Mouse (Mus musculus): ENCODE measurements around the gene 4933430I17Rik. TPM values are rescaled to one million over a fixed set of nuclear protein-coding genes. Genes with fewer than 3 reads are reported as not detected.

The 4933430I17Rik gene
- total and polyA plus RNA-seq, 3 experiments = 0.30 to 1.8 (median 0.52) TPM

DNA sequence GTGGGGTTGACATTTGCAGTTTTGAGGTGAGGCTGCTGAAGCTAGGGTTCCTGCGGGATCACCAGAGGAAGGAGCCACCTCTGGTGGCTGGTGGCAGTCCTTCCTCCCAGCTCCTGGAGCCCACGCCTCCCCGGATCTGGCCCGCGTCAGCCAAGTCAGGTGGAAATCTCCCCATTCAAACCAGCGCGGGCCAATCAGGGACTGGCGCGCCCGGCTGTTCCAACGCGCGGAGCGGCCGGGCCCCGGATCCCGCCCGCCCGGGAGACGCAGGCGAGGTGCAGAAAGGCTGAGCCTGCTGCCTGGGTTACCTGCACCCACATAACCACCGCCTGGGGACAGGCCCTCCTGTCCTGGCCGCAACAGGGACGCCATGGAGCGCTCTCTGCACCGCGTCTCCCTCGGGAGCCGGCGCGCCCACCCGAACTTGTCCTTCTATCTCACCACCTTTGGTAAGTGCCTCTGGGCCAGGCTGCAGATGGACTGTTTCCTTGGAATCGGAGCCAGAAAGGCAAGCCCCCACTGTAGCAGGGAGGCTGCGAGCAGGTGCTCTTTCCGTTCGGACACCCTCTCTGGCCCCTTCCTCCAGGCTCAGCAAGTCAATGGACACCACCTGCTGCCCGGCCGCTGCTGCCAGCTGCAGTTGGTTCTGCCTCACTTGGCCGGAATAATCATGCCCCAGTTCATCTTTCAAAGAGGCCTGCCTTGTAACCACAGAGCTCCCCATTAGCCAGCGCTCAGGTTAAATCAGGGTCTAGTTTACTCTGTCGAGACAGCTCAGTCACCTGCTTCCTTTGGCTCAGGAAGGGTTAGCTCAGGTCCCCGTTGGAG, 58.3 kb downstream of the 4933430I17Rik start:
- dilution Hi-C loops (cut with MboI; ENCODE audit: extremely low pct_ligation_motif_present, extremely low pct_unique_long_range_greater_than_20kb, low sequenced_read_pairs) (no loop called here), in situ Hi-C loops (cut with MboI; ENCODE audit: low pct_ligation_motif_present, low pct_unique_long_range_greater_than_20kb, low sequenced_read_pairs) (no loop called here)
- no peaks in the 10 kb centered on the region for H3K79me2 ChIP-seq (replicated peaks; ENCODE audit: control insufficient read depth, extremely low read depth, insufficient read depth, poor library complexity, severe bottlenecking)
- H3K4me2 ChIP-seq (ENCODE audit: insufficient read depth, low read depth, poor library complexity, severe bottlenecking) = no peak overlapping the region
- no peak overlapping the region for H3K4me3 ChIP-seq (replicated peaks in 1 of 3; ENCODE audit: low read depth in 2 of 3, low read length in 2 of 3, poor library complexity in 1 of 3)
- no peaks in the 10 kb centered on the region for H3K36me3 ChIP-seq (replicated peaks in 1 of 2; ENCODE audit: control insufficient read depth in 1 of 2, insufficient read depth in 1 of 2, low read length in 1 of 2)
- DNase-seq (ENCODE audit: extremely low read depth) = no peak
- TF ChIP-seq BHLHE40 (IDR thresholded peaks at IDR 0.05; ENCODE audit: low read depth, low read length) = no peak
- no peak overlapping the region for H3K9ac ChIP-seq (ENCODE audit: insufficient read depth, low read depth)
- H3K27ac ChIP-seq (ENCODE audit: insufficient read depth, low read depth) = no peak overlapping the region
- H3K27me3 ChIP-seq (replicated peaks) = peaks cover 11% of the 10 kb centered on the region
- peaks cover 3 to 20% of the 10 kb centered on the region in 2 experiments; a peak in 3 of 4 replicates for H3K4me1 ChIP-seq (ENCODE audit: control insufficient read depth in 1 of 2, insufficient read depth in 2 of 2)
- peaks cover 6% of the 10 kb centered on the region for H3K9me3 ChIP-seq (replicated peaks; ENCODE audit: low read length)

DNA sequence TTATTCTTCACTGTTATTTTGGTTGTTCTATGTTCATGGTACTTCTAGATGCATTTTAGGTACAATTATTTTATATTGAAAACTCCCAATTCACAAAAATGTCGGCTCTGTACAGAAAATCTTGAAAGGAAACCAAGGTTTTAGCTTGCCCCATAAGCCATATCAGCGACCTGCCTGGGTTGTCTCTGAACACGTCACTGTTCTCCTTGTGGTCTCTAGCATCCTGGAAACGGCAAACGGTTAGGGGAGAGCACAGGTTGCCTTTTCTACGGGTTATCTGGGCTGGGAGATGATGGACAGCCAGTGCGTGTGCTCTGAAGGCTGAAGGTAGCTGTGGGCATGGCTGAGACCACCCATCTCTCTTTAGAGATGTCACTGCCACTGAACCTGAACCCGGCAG, 61.9 kb downstream of the 4933430I17Rik start:
- Histone ChIP-seq H3K27me3 (replicated peaks) (peaks cover 7% of the 10 kb centered on the region), H3K4me1 (ENCODE audit: control insufficient read depth in 1 of 2, insufficient read depth in 2 of 2) (peaks cover 3 to 20% of the 10 kb centered on the region in 2 experiments; a peak in 3 of 4 replicates), H3K9ac (ENCODE audit: insufficient read depth, low read depth) (no peak overlapping the region), H3K9me3 (replicated peaks; ENCODE audit: low read length) (peaks cover 6% of the 10 kb centered on the region), H3K79me2 (replicated peaks; ENCODE audit: control insufficient read depth, extremely low read depth, insufficient read depth, poor library complexity, severe bottlenecking) (no peaks in the 10 kb centered on the region), H3K36me3 (replicated peaks in 1 of 2; ENCODE audit: control insufficient read depth in 1 of 2, insufficient read depth in 1 of 2, low read length in 1 of 2) (no peaks in the 10 kb centered on the region), H3K27ac (ENCODE audit: insufficient read depth, low read depth) (no peak overlapping the region), H3K4me2 (ENCODE audit: insufficient read depth, low read depth, poor library complexity, severe bottlenecking) (no peak overlapping the region), H3K4me3 (replicated peaks in 1 of 3; ENCODE audit: low read depth in 2 of 3, low read length in 2 of 3, poor library complexity in 1 of 3) (no peak overlapping the region)
- TF ChIP-seq JUND (conservative IDR thresholded peaks at IDR 0.05; ENCODE audit: low read depth, low read length) = no peak
- no peak for TF ChIP-seq CHD2 (IDR thresholded peaks at IDR 0.05; ENCODE audit: low read length)
- TF ChIP-seq IRF4 (IDR thresholded peaks at IDR 0.05; ENCODE audit: low read depth, low read length) = no peak
- no peak for TF ChIP-seq RAD21 (IDR thresholded peaks at IDR 0.05; ENCODE audit: low read depth, low read length)
- TF ChIP-seq NRF1 (IDR thresholded peaks at IDR 0.05; ENCODE audit: low read depth, low read length) = no peak
- TF ChIP-seq ELF1 (IDR thresholded peaks at IDR 0.05; ENCODE audit: low read depth, low read length) = no peak
- TF ChIP-seq MAX (IDR thresholded peaks at IDR 0.05; ENCODE audit: low read length) = no peak
- TF ChIP-seq MXI1 (IDR thresholded peaks at IDR 0.05; ENCODE audit: low read depth, low read length) = no peak
- TF ChIP-seq USF2 (conservative IDR thresholded peaks at IDR 0.05; ENCODE audit: low read depth, low read length) = no peak
- no peak for TF ChIP-seq POLR2A (IDR thresholded peaks at IDR 0.05; ENCODE audit: low read depth, low read length)
- TF ChIP-seq MAZ (IDR thresholded peaks at IDR 0.05; ENCODE audit: low read depth, low read length) = no peak
- TF ChIP-seq EP300 (IDR thresholded peaks at IDR 0.05; ENCODE audit: low read length) = no peak
- TF ChIP-seq POLR2AphosphoS2 (IDR thresholded peaks at IDR 0.05; ENCODE audit: low read depth, low read length) = no peak
- no peak for TF ChIP-seq KAT2A (IDR thresholded peaks at IDR 0.05; ENCODE audit: insufficient replicate concordance, low read length)
- no peak for TF ChIP-seq CTCF (conservative IDR thresholded peaks at IDR 0.05 in 1 of 2, IDR thresholded peaks at IDR 0.05 in 1 of 2; ENCODE audit: low read depth in 2 of 2, low read length in 2 of 2)
- dilution Hi-C loops (cut with MboI; ENCODE audit: extremely low pct_ligation_motif_present, extremely low pct_unique_long_range_greater_than_20kb, low sequenced_read_pairs) (no loop called here), in situ Hi-C loops (cut with MboI; ENCODE audit: low pct_ligation_motif_present, low pct_unique_long_range_greater_than_20kb, low sequenced_read_pairs) (no loop called here)
- DNase-seq (ENCODE audit: extremely low read depth) = no peak
